Comparison of ENCODE assay signal across 8 mouse cellular contexts in genomic region chr3:86999415-86999740, GRCm38 (mm10). TPM values are rescaled to one million over a fixed set of nuclear protein-coding genes. Genes with fewer than 3 reads are reported as not detected.
DNase-seq lines count a peak whose midpoint lies in the region; ATAC-seq lines count a peak whose summit lies in the region.

Cd1d1 (minus strand) TSS chr3:86999441.

- peak within 1 kb of the TSS; percentile 81 for H3K9ac ChIP-seq in kidney, embryonic 16.5 days (replicated peaks; ENCODE audit: low read length)

- 28% methylated on average over 8 of the region's 8 CpGs for WGBS in kidney, embryonic 16.5 days
- WGBS in hindbrain, embryonic 10.5 days = 42% methylated on average over 8 of the region's 8 CpGs

- peak within 1 kb of the TSS; percentile 88 for H3K27ac ChIP-seq in kidney, embryonic 16.5 days (ENCODE audit: low read length)
- peak within 1 kb of the TSS; percentile 92 for H3K27ac ChIP-seq in hindbrain, embryonic 10.5 days

- no peaks in the 10 kb centered on the region for H3K9me3 ChIP-seq in kidney, embryonic 16.5 days (ENCODE audit: low read length)
- no peaks in the 10 kb centered on the region for H3K9me3 ChIP-seq in hindbrain, embryonic 10.5 days

- H3K27me3 ChIP-seq in kidney, embryonic 16.5 days (ENCODE audit: insufficient read depth, low read length) = no peaks in the 10 kb centered on the region
- 0 out of 2 replicates have a peak, but pooled peaks cover 5% of the 10 kb centered on the region for H3K27me3 ChIP-seq in hindbrain, embryonic 10.5 days (ENCODE audit: insufficient read depth, poor library complexity, severe bottlenecking)

- no peak for DNase-seq in kidney, adult 9 months
- DNase-seq in adrenal gland, postnatal 4 days (ENCODE audit: low spot score in 2 of 2) = no peak
- DNase-seq in hindbrain, embryonic 10.5 days (ENCODE audit: low spot score) = no peak
- DNase-seq in cerebellum, postnatal 10 days = no peak
- DNase-seq in layer of hippocampus, adult 8-10 months (ENCODE audit: low spot score in 2 of 2) = no peak
- no peak for DNase-seq in cerebellum, postnatal 4 days (ENCODE audit: low spot score in 2 of 2)

- no peaks in the 10 kb centered on the region for H3K4me1 ChIP-seq in kidney, embryonic 16.5 days (ENCODE audit: insufficient read depth, low read length)
- peaks cover 19% of the 10 kb centered on the region for H3K4me1 ChIP-seq in hindbrain, embryonic 10.5 days (replicated peaks)

- no peak for ATAC-seq in kidney, embryonic 16.5 days (ENCODE audit: low FRiP score, low TSS enrichment)
- ATAC-seq in megakaryocyte-erythroid progenitor cell, adult 5-6 weeks (replicated peaks; ENCODE audit: low FRiP score, low TSS enrichment, poor library complexity, severe bottlenecking) = no peak

- peak within 1 kb of the TSS; percentile 67 for H3K4me2 ChIP-seq in kidney, embryonic 16.5 days (replicated peaks; ENCODE audit: low read depth, low read length)

- H3K4me3 ChIP-seq in kidney, embryonic 16.5 days (ENCODE audit: low read length) = peak within 1 kb of the TSS; percentile 62
- peak within 1 kb of the TSS; percentile 59 for H3K4me3 ChIP-seq in hindbrain, embryonic 10.5 days

- H3K36me3 ChIP-seq in kidney, embryonic 16.5 days (ENCODE audit: insufficient read depth, low read length) = no peaks in the 10 kb centered on the region
- H3K36me3 ChIP-seq in hindbrain, embryonic 10.5 days = no peaks in the 10 kb centered on the region

RNA-seq across cellular contexts. Expression of gene Cd1d1, which starts in this region (rescaled TPM):
- 27.3 and 28.3 TPM in 2 replicates for polyA plus RNA-seq in kidney, embryonic 16.5 days (2015; fragmentation: Nextera tagmentation; extraction: Ambion mirVana)
- 10 to 100 TPM; 74.2 to 87.6 TPM for total RNA-seq in adrenal gland, postnatal 4 days (2021)
- polyA plus RNA-seq in hindbrain, embryonic 10.5 days (2016; fragmentation: Nextera tagmentation; extraction: Ambion mirVana) = 24.0 and 32.4 TPM in 2 replicates
- total RNA-seq in megakaryocyte-erythroid progenitor cell, adult 5-6 weeks (2014; fragmentation: Nextera tagmentation) = 18.5 and 25.9 TPM in 2 replicates
- 22.7 and 28.4 TPM in 2 replicates for total RNA-seq in megakaryocyte-erythroid progenitor cell, adult 5-6 weeks (2017)
- 1 to 10 TPM in 3 of 4 experiments, under 1 TPM in 1; 0.41 to 2.3 (median 1.6) TPM for total RNA-seq in layer of hippocampus, adult 8-10 months (2022)

Comparison
In these comparisons a context has a peak if more than half of its experiments do, and no peak if none do; other contexts are left out.
1. RNA of gene Cd1d1 (total RNA-seq): 74.2 to 87.6 TPM in adrenal gland, postnatal 4 days and 18.5 to 28.4 TPM in megakaryocyte-erythroid progenitor cell, adult 5-6 weeks; 0.41 to 2.3 TPM in layer of hippocampus, adult 8-10 months; every median in the first group is over 4 times any median in the second.